Mouse (Mus musculus) forelimb bud, embryonic 11.5 days (tissue): ENCODE data around the gene Pld6.

Experiments used
- DNase-seq: peaks from one replicate; pipeline ENCODE4 v3.0.0-alpha.2; 2012; ENCODE audit warnings: low read depth, low spot score

Gene Pld6

GRCm38 (mm10) chr11:59787199-59787781 lies at the start of gene Pld6:
TSS of gene Pld6 (minus strand) at chr11:59787645.
- DNase-seq, result peak; percentile 60

GRCm38 (mm10) chr11:59821625-59822024 lies 34.2 kb upstream of the Pld6 start:
- DNase-seq, result no peak

- DNase-seq, result no peak
These were observed 30.5 kb upstream of the Pld6 start for GRCm38 (mm10) chr11:59817916-59818315.

GRCm38 (mm10) chr11:59815482-59816065 lies 28.1 kb upstream of the Pld6 start:
- DNase-seq, result no peak

GRCm38 (mm10) chr11:59814936-59815335 lies 27.5 kb upstream of the Pld6 start:
- no peak for DNase-seq

- DNase-seq, result no peak
These were observed 26.9 kb upstream of the Pld6 start for GRCm38 (mm10) chr11:59814311-59814710.

GRCm38 (mm10) chr11:59813276-59813675 lies 25.8 kb upstream of the Pld6 start:
- no peak for DNase-seq

GRCm38 (mm10) chr11:59811211-59811610 lies 23.8 kb upstream of the Pld6 start:
- DNase-seq, result no peak

- DNase-seq, result no peak
These were observed 23.2 kb upstream of the Pld6 start for GRCm38 (mm10) chr11:59810480-59811158.

- peak; percentile 86 for DNase-seq
These were observed 22.4 kb upstream of the Pld6 start, which contains the start of gene Flcn for GRCm38 (mm10) chr11:59809670-59810474. TSS of gene Flcn (minus strand) at chr11:59810016.

GRCm38 (mm10) chr11:59809071-59809669 lies 21.7 kb upstream of the Pld6 start:
- no peak for DNase-seq

GRCm38 (mm10) chr11:59808170-59808960 lies 20.9 kb upstream of the Pld6 start:
- DNase-seq, result no peak

GRCm38 (mm10) chr11:59805656-59806055 lies 18.2 kb upstream of the Pld6 start:
- no peak for DNase-seq

GRCm38 (mm10) chr11:59805256-59805655 lies 17.8 kb upstream of the Pld6 start:
- DNase-seq, result no peak

GRCm38 (mm10) chr11:59804409-59805110 lies 17.1 kb upstream of the Pld6 start:
- no peak for DNase-seq

- no peak for DNase-seq
These were observed 16.1 kb upstream of the Pld6 start for GRCm38 (mm10) chr11:59803516-59803915.

- no peak for DNase-seq
These were observed 14.4 kb upstream of the Pld6 start for GRCm38 (mm10) chr11:59801881-59802280.

- no peak for DNase-seq
These were observed 13.0 kb upstream of the Pld6 start for GRCm38 (mm10) chr11:59800412-59800811.

- no peak for DNase-seq
These were observed 5.9 kb upstream of the Pld6 start for GRCm38 (mm10) chr11:59793390-59793789.

GRCm38 (mm10) chr11:59789311-59789710 lies 1.9 kb upstream of the Pld6 start:
- no peak for DNase-seq
